Mouse (Mus musculus) CD4-positive, CD25-positive, alpha-beta regulatory T cell, adult 4 months (primary cell): Measurements from ENCODE around the gene Crtap. TPM values are rescaled to one million over a fixed set of nuclear protein-coding genes. Genes with fewer than 3 reads are reported as not detected.

Experiments used
- polyA plus RNA-seq, 2 experiments: library from polyadenylated mRNA; unstranded; fragments of 100-300 nt; shearing (Covaris generic); gene quantifications; one replicate each; pipeline ENCODE4 v1.2.1; 2017

Gene Crtap
- polyA plus RNA-seq, 2 experiments from 2014 or later = 2.4 to 2.9 TPM

Other genes starting within 250 kb of the Crtap start
- gene Bcl2a1c, start 60.5 kb downstream of the Crtap start, polyA plus RNA-seq = 1 to 10 TPM in 1 of 2 experiments, not detected in 1; 2.5 TPM
- 10 to 100 TPM; 43.0 to 62.1 TPM for gene Glb1, start 10.4 kb upstream of the Crtap start, polyA plus RNA-seq
- 10 to 100 TPM; 10.9 to 20.8 TPM for gene Tmppe, start 10.4 kb upstream of the Crtap start, polyA plus RNA-seq
- gene Ccr4, start 114.2 kb upstream of the Crtap start, polyA plus RNA-seq = 10 to 100 TPM; 27.8 to 29.8 TPM
- gene C130032M10Rik, start 125.0 kb upstream of the Crtap start, polyA plus RNA-seq = not detected
- not detected for gene Trim71, start 173.7 kb upstream of the Crtap start, polyA plus RNA-seq
- gene Cnot10, start 249.5 kb upstream of the Crtap start, polyA plus RNA-seq = 10 to 100 TPM; 23.9 to 24.1 TPM